Mouse (Mus musculus) brain, embryonic 18.5 days (tissue): Measurements from ENCODE around the gene Med13l.

ENCODE experiments used
- DNase-seq: peaks from one replicate; pipeline ENCODE4 v3.0.0-alpha.2; 2012; ENCODE audit warnings: low read depth, low spot score

The Med13l gene

GRCm38 (mm10) chr5:118732221-118732620 lies 171.7 kb downstream of the Med13l start:
- no peak for DNase-seq

GRCm38 (mm10) chr5:118732651-118733050 lies 172.2 kb downstream of the Med13l start:
- no peak for DNase-seq

GRCm38 (mm10) chr5:118733566-118733965 lies 173.1 kb downstream of the Med13l start:
- DNase-seq, result no peak

- DNase-seq, result no peak
Observed at GRCm38 (mm10) chr5:118734455-118734854, 174.0 kb downstream of the Med13l start.

GRCm38 (mm10) chr5:118735738-118736137 lies 175.3 kb downstream of the Med13l start:
- no peak for DNase-seq

GRCm38 (mm10) chr5:118737548-118737947 lies 177.1 kb downstream of the Med13l start:
- peak; percentile 20 for DNase-seq

- no peak for DNase-seq
Observed at GRCm38 (mm10) chr5:118743067-118743466, 182.6 kb downstream of the Med13l start.

GRCm38 (mm10) chr5:118747026-118747425 lies 186.5 kb downstream of the Med13l start:
- DNase-seq, result no peak

- DNase-seq, result no peak
Observed at GRCm38 (mm10) chr5:118751446-118752179, 191.1 kb downstream of the Med13l start.

- DNase-seq, result no peak
Observed at GRCm38 (mm10) chr5:118752868-118753267, 192.4 kb downstream of the Med13l start.

- DNase-seq, result no peak
Observed at GRCm38 (mm10) chr5:118753471-118754044, 193.1 kb downstream of the Med13l start.

GRCm38 (mm10) chr5:118754191-118754759 lies 193.8 kb downstream of the Med13l start:
- no peak for DNase-seq

GRCm38 (mm10) chr5:118756078-118756477 lies 195.6 kb downstream of the Med13l start:
- no peak for DNase-seq

GRCm38 (mm10) chr5:118757396-118758301 lies 197.2 kb downstream of the Med13l start:
- no peak for DNase-seq

GRCm38 (mm10) chr5:118760986-118761385 lies 200.5 kb downstream of the Med13l start:
- DNase-seq, result no peak

GRCm38 (mm10) chr5:118762499-118763185 lies 202.2 kb downstream of the Med13l start:
- DNase-seq, result no peak

- DNase-seq, result no peak
Observed at GRCm38 (mm10) chr5:118763353-118763752, 202.9 kb downstream of the Med13l start.

- DNase-seq, result no peak
Observed at GRCm38 (mm10) chr5:118769143-118769542, 208.7 kb downstream of the Med13l start.

GRCm38 (mm10) chr5:118773866-118774265 lies 213.4 kb downstream of the Med13l start:
- peak; percentile 26 for DNase-seq

- no peak for DNase-seq
Observed at GRCm38 (mm10) chr5:118776396-118776795, 215.9 kb downstream of the Med13l start.

- no peak for DNase-seq
Observed at GRCm38 (mm10) chr5:118781598-118781997, 221.1 kb downstream of the Med13l start.
